Mouse (Mus musculus) activated CD4-positive, CD25-positive, alpha-beta regulatory T cell, adult 4 months (primary cell): ENCODE measurements around the gene Speg. TPM values are rescaled to one million over a fixed set of nuclear protein-coding genes. Genes with fewer than 3 reads are reported as not detected.

Source experiments
- ATAC-seq: one replicate; pipeline ENCODE4 v1.8.0; 2017
- polyA plus RNA-seq, 2 experiments: library from polyadenylated mRNA; unstranded; fragments of 100-300 nt; shearing (Covaris generic); gene quantifications; one replicate each; pipeline ENCODE4 v1.2.1; 2017

The Speg gene
- polyA plus RNA-seq, result not detected

GRCm38 (mm10) chr1:75374950-75375936 lies at the start of gene Speg:
Gene Speg, plus strand, starts transcription at chr1:75375297.
- ATAC-seq, result no peak

- ATAC-seq, result no peak
Observed at GRCm38 (mm10) chr1:75327461-75327860, 47.6 kb upstream of the Speg start.

GRCm38 (mm10) chr1:75331271-75331670 lies 43.8 kb upstream of the Speg start:
- ATAC-seq, result no peak

GRCm38 (mm10) chr1:75336461-75336860 lies 38.6 kb upstream of the Speg start:
- no peak for ATAC-seq

GRCm38 (mm10) chr1:75337097-75337496 lies 38.0 kb upstream of the Speg start:
- ATAC-seq, result no peak

GRCm38 (mm10) chr1:75338091-75338694 lies 36.9 kb upstream of the Speg start:
- ATAC-seq, result no peak

- ATAC-seq, result no peak
Observed at GRCm38 (mm10) chr1:75339337-75339736, 35.8 kb upstream of the Speg start.

GRCm38 (mm10) chr1:75340519-75340918 lies 34.6 kb upstream of the Speg start:
- ATAC-seq, result no peak

GRCm38 (mm10) chr1:75342874-75343416 lies 32.2 kb upstream of the Speg start:
- no peak for ATAC-seq

GRCm38 (mm10) chr1:75344291-75345035 lies 30.6 kb upstream of the Speg start:
- no peak for ATAC-seq

- ATAC-seq, result no peak
Observed at GRCm38 (mm10) chr1:75345036-75345935, 29.8 kb upstream of the Speg start.

- ATAC-seq, result no peak
Observed at GRCm38 (mm10) chr1:75347279-75347678, 27.8 kb upstream of the Speg start.

GRCm38 (mm10) chr1:75349275-75349674 lies 25.8 kb upstream of the Speg start:
- no peak for ATAC-seq

GRCm38 (mm10) chr1:75357261-75357660 lies 17.8 kb upstream of the Speg start:
- ATAC-seq, result no peak

- no peak for ATAC-seq
Observed at GRCm38 (mm10) chr1:75358009-75358408, 17.1 kb upstream of the Speg start.

- ATAC-seq, result no peak
Observed at GRCm38 (mm10) chr1:75359346-75359745, 15.8 kb upstream of the Speg start.

GRCm38 (mm10) chr1:75360112-75361031 lies 14.7 kb upstream of the Speg start, which contains the start of gene Des:
Gene Des, plus strand, starts transcription at chr1:75360329.
- no peak for ATAC-seq

GRCm38 (mm10) chr1:75361123-75361522 lies 14.0 kb upstream of the Speg start:
- no peak for ATAC-seq

GRCm38 (mm10) chr1:75361750-75362149 lies 13.3 kb upstream of the Speg start:
- no peak for ATAC-seq

- ATAC-seq, result no peak
Observed at GRCm38 (mm10) chr1:75363868-75364267, 11.2 kb upstream of the Speg start.
